Mouse (Mus musculus): ENCODE data around the gene Ptprg. TPM values are rescaled to one million over a fixed set of nuclear protein-coding genes. Genes with fewer than 3 reads are reported as not detected.

Ptprg gene
- polyA plus RNA-seq, 1 experiment from 2014 or later: 30.1 TPM

DNA sequence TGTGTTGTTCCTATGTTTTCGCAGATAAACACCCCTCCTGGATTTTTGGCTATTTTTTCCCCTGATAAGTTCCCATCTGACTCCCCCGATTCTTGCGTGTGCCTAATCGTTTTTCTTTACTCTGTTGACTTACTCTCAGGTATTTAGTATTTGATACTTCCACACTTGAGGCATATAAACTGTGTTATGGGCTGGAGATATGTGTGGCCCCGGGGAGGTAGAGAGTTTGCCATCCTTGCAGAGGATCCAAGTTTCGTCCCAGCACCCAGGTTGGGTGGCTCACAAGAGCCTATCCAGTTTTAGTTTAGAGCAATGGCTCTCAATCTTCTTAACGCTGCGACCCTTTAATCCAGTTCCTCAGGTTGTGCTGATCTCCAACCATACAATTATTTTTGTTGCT, 265.4 kb downstream of the Ptprg start:
- Histone ChIP-seq H3K4me1 (peaks cover 8% of the 10 kb centered on the region; the same call in 1 of the 2 replicates), H3K9me3 (no peaks in the 10 kb centered on the region), H3K4me3 (no peak overlapping the region), H3K36me3 (no peaks in the 10 kb centered on the region), H3K27ac (replicated peaks) (no peak overlapping the region), H3K4me2 (replicated peaks) (no peak overlapping the region), H3K27me3 (no peaks in the 10 kb centered on the region), H3K9ac (replicated peaks) (no peak overlapping the region)
- no peak for ATAC-seq (replicated peaks)
- 84% methylated on average over 8 of the region's 8 CpGs for WGBS

DNA sequence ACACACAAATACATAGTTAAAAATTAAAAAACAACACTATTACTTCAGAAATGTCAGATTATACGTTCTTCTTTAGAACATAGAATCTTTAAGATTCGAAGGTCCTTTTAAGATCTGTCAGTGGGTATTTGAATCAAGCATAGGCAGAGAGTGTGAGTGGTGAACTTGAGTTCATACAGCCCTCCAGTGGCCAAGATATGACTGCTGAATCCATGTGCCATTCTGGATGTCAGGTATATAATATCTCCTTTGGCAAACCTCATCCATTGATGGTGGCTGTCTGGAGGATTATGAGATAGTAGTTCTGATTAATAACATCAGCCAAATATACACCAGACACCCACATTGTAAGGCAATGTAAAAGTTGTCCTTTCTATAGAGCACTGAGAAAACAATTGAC, 266.0 kb downstream of the Ptprg start:
- no peaks in the 10 kb centered on the region for H3K36me3 ChIP-seq
- H3K9me3 ChIP-seq: no peaks in the 10 kb centered on the region
- no peak overlapping the region for H3K4me2 ChIP-seq (replicated peaks)
- no peak overlapping the region for H3K27ac ChIP-seq (replicated peaks)
- WGBS: 84% methylated on average over 2 of the region's 2 CpGs
- H3K27me3 ChIP-seq: no peaks in the 10 kb centered on the region
- no peak for ATAC-seq (replicated peaks)
- H3K4me3 ChIP-seq: no peak overlapping the region
- no peak overlapping the region for H3K9ac ChIP-seq (replicated peaks)
- H3K4me1 ChIP-seq: peaks cover 11% of the 10 kb centered on the region; the same call in 1 of the 2 replicates

DNA sequence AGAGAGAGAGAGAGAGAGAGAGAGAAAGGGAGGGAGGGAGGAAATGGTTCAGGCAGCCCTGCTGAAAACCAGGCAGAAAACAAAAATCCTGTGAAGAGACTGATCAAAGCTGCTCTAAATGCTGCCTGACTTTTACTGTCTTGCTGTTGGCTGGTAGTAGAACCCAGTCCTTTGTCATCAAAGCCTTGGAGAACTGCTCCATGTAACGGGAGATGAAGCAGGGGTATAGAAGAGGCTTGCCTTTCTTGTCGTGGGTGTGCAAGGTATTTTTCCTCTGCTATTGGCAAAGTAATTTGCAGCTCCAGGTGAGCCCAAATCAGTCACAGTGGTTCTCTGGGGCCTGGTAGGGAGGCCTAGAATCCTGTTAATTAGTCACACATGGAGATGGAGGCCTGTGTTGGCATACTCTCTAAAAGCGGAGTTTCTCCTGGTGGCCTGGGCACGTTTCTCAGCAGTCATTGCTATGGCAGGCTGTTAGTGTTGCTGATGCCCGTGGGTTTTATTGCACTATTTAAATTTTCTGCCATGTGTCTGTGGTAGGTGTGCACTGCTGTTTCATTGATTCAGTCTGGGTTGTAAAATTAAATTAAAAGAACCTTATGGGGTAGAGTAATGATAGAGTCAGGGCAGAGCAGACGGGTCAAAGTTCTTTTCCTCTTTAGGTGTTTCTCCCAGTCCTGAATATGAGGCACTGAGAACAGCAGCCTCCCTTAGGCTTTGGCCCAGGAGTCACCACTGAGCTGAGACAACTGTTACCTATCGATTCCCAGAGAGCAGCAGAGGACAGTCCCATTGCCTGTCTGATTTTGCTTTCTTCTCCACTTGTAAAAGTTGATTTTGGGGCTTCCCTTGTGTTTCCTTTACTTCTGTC, 269.7 kb downstream of the Ptprg start:
- H3K27ac ChIP-seq (replicated peaks): no peak overlapping the region; the same call in 1 of the 2 replicates
- H3K4me1 ChIP-seq: peaks cover 20% of the 10 kb centered on the region; the same call in 1 of the 2 replicates
- no peak overlapping the region for H3K4me3 ChIP-seq
- H3K4me2 ChIP-seq (replicated peaks): no peak overlapping the region
- H3K9ac ChIP-seq (replicated peaks): no peak overlapping the region
- no peaks in the 10 kb centered on the region for H3K27me3 ChIP-seq
- peak; percentile 44 for ATAC-seq (replicated peaks)
- no peaks in the 10 kb centered on the region for H3K36me3 ChIP-seq
- no peaks in the 10 kb centered on the region for H3K9me3 ChIP-seq
- WGBS: 53% methylated on average over 7 of the region's 7 CpGs

DNA sequence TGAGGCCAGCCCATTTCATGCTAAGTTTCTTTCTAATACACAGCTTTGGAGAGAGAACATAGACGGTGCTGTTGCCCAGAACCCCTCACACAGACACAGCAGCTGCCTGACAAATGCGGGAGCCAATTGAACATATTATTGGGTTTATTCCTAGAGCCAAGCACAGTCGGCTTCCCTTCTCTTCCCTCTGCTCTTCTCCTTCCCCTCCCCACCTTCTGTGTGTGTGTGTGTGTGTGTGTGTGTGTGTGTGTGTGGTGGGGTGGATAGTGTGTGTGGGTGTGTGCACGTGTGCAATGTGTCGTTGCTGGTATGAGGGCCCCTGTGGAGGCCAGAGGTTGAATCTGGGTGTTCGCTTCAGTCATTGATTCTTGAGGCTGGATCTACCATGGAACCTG, 270.4 kb downstream of the Ptprg start:
- peak; percentile 76 for ATAC-seq (replicated peaks)
- Histone ChIP-seq H3K4me2 (replicated peaks) (no peak overlapping the region), H3K27ac (replicated peaks) (no peak overlapping the region), H3K9me3 (no peaks in the 10 kb centered on the region), H3K27me3 (no peaks in the 10 kb centered on the region), H3K9ac (replicated peaks) (no peak overlapping the region), H3K4me3 (no peak overlapping the region), H3K4me1 (peaks cover 16% of the 10 kb centered on the region; the same call in 1 of the 2 replicates), H3K36me3 (no peaks in the 10 kb centered on the region)
- WGBS: 66% methylated on average over 6 of the region's 6 CpGs

DNA sequence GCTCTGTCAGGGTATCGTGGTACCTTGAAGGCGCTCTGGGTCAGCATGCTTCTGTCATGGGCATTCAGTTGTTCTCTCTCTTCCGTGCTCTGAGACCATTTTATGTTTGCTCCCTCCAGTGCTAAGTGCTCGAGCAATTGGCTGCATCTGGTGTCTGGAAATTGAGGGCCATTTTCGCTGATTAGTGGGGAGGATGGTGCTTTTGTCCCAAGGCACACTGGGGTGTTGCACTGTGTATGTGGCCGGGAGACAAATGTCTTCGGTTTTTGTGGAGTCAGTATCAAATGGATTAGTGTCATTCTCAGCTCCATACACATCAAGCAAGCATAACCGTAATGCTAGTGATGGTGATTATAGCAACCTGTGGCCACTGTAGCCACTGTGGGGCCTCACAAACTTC, 271.6 kb downstream of the Ptprg start:
- Histone ChIP-seq H3K4me2 (replicated peaks) (no peak overlapping the region), H3K27me3 (no peaks in the 10 kb centered on the region), H3K4me1 (peaks cover 16% of the 10 kb centered on the region; the same call in 1 of the 2 replicates), H3K9ac (replicated peaks) (no peak overlapping the region), H3K36me3 (no peaks in the 10 kb centered on the region), H3K9me3 (no peaks in the 10 kb centered on the region), H3K27ac (replicated peaks) (no peak overlapping the region), H3K4me3 (no peak overlapping the region)
- ATAC-seq (replicated peaks): no peak
- WGBS: 70% methylated on average over 8 of the region's 8 CpGs

DNA sequence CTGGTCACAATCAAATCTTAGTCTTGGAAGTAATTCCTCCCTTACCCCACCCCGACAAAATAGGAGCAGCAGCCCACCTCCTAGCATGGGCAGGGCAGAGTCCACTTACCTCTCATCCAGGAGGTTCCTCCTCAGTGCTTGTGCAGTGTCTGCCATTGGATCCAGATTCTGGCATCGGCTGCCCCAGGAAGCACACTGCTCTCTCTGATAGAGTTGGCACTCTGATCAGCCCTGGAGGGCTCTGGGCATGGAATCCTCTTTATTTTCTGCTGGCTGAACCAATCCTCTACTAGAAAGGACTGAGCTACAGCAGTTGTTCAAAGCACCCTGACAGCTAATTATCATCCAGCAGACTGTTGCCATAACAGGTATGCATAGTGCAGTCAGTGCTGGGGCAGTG, 272.2 kb downstream of the Ptprg start:
- H3K36me3 ChIP-seq: no peaks in the 10 kb centered on the region
- H3K9me3 ChIP-seq: no peaks in the 10 kb centered on the region
- H3K4me3 ChIP-seq: no peak overlapping the region
- H3K4me2 ChIP-seq (replicated peaks): no peak overlapping the region
- peaks cover 16% of the 10 kb centered on the region; the same call in 1 of the 2 replicates for H3K4me1 ChIP-seq
- H3K27me3 ChIP-seq: no peaks in the 10 kb centered on the region
- H3K27ac ChIP-seq (replicated peaks): no peak overlapping the region
- no peak overlapping the region for H3K9ac ChIP-seq (replicated peaks)
- WGBS: 76% methylated on average over 2 of the region's 2 CpGs
- ATAC-seq (replicated peaks): no peak

DNA sequence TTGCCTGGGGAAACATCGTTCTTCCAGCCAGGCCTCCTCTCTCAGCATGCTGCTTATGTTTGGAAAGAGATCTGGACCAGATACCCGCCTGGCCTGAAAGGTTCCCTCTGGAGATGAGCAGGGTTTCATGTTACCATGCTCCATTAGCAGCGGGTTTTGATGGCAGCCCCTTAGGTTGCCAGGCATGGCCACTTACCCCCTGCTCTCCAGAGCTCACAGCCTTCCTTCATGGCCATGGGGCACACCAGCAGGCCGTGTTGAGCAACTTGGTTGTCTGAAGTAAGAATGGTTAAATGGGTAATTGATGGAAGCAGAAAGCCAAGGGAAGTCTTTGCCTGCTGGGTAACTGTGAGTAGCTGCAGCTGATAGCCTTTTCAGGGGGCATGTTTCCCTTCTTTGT, 274.8 kb downstream of the Ptprg start:
- Histone ChIP-seq H3K4me2 (replicated peaks) (no peak overlapping the region), H3K9me3 (no peaks in the 10 kb centered on the region), H3K27ac (replicated peaks) (no peak overlapping the region), H3K36me3 (no peaks in the 10 kb centered on the region), H3K9ac (replicated peaks) (no peak overlapping the region), H3K27me3 (no peaks in the 10 kb centered on the region), H3K4me3 (no peak overlapping the region), H3K4me1 (peaks cover 12% of the 10 kb centered on the region; the same call in 1 of the 2 replicates)
- 59% methylated on average over 4 of the region's 4 CpGs for WGBS
- ATAC-seq (replicated peaks): no peak

DNA sequence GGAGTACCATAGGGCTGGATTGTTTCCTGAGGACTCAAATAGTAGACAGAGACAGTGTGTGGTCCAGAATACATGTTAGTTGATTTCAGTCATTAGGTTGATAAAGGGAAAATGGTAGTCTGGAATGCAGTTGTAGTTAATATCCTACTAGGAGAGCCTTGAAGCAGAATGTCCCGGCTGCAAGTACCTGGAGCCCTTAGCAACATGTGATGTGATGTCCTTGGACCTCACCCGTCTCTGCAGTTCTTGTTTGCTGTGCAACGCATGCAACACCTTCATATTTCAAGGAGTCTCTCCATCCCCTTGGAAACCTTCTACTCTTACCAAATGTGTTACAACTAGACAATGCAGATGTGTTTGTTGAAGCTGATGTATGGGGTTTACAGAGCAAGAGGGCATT, 280.3 kb downstream of the Ptprg start:
- no peak for ATAC-seq (replicated peaks)
- H3K27me3 ChIP-seq: no peaks in the 10 kb centered on the region
- no peaks in the 10 kb centered on the region for H3K9me3 ChIP-seq
- 0 out of 2 replicates have a peak, but pooled peaks cover 2% of the 10 kb centered on the region for H3K4me1 ChIP-seq
- H3K4me2 ChIP-seq (replicated peaks): no peak overlapping the region
- WGBS: 97% methylated on average over 3 of the region's 3 CpGs
- H3K4me3 ChIP-seq: no peak overlapping the region
- no peaks in the 10 kb centered on the region for H3K36me3 ChIP-seq
- no peak overlapping the region for H3K27ac ChIP-seq (replicated peaks)
- H3K9ac ChIP-seq (replicated peaks): no peak overlapping the region

DNA sequence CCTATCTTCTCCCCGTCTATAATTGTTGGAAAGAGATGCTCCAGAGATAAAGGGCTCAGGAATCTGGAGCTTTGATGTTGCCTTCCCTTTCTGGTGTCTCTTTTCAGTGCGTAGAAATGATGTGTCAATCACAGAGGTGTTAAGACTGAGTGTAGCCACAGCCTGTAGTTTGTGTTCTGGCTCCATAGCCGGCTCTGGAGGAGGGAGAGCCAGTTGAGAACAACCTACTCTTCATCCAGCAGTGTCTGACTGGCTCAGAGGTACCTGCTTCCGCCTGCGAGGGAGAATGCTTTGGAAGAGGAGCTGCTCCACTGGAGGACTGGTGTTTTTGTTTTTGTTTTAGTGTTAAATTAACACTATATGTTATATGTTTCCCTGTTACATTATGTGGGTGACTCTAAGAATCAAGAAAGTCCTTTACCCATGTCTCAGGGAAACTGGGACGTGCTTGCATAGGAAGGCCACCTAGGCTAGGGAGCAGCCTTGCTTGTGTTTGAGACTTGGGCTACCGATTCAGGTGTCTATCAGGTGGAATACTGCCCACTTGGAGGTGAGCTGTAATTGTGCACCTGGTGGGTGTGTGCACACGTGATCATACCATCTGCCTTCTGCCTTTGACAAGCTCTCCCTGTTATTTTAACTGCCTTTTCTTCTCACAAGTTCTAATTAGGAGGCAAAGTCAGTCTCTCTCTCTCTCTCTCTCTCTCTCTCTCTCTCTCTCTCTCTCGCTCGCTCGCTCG, 282.5 kb downstream of the Ptprg start:
- no peak overlapping the region for H3K27ac ChIP-seq (replicated peaks)
- H3K9me3 ChIP-seq: no peaks in the 10 kb centered on the region
- H3K27me3 ChIP-seq: no peaks in the 10 kb centered on the region
- no peak for ATAC-seq (replicated peaks)
- WGBS: 68% methylated on average over 12 of the region's 12 CpGs
- H3K4me2 ChIP-seq (replicated peaks): no peak overlapping the region
- no peak overlapping the region for H3K9ac ChIP-seq (replicated peaks)
- H3K4me1 ChIP-seq: 0 out of 2 replicates have a peak, but pooled peaks cover 2% of the 10 kb centered on the region
- H3K36me3 ChIP-seq: no peaks in the 10 kb centered on the region
- no peak overlapping the region for H3K4me3 ChIP-seq

DNA sequence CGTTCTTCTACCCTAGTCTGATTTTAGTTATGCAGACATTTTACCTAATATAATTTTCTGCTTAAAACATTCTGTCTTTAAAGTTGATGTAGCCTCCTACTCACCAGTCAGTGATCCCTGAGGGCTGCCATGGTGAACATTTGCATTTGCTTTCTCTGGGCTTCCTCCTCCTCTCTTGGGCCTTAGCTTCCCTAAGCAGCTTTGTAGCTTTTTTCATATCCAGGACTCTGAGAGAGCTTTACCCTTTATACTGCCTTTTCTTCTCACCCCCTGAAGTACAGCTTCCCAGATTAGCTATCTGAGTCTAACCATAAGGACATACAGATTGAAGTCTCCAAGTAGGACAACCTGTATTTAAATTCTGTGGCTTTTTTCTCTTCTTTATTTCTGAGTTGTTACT, 284.4 kb downstream of the Ptprg start:
- no peaks in the 10 kb centered on the region for H3K9me3 ChIP-seq
- 95% methylated on average over 1 of the region's 1 CpGs for WGBS
- H3K9ac ChIP-seq (replicated peaks): no peak overlapping the region
- no peak overlapping the region for H3K4me2 ChIP-seq (replicated peaks)
- no peak overlapping the region for H3K4me3 ChIP-seq
- no peaks in the 10 kb centered on the region for H3K36me3 ChIP-seq
- no peak for ATAC-seq (replicated peaks)
- H3K27ac ChIP-seq (replicated peaks): no peak overlapping the region
- 0 out of 2 replicates have a peak, but pooled peaks cover 2% of the 10 kb centered on the region for H3K4me1 ChIP-seq
- no peaks in the 10 kb centered on the region for H3K27me3 ChIP-seq

DNA sequence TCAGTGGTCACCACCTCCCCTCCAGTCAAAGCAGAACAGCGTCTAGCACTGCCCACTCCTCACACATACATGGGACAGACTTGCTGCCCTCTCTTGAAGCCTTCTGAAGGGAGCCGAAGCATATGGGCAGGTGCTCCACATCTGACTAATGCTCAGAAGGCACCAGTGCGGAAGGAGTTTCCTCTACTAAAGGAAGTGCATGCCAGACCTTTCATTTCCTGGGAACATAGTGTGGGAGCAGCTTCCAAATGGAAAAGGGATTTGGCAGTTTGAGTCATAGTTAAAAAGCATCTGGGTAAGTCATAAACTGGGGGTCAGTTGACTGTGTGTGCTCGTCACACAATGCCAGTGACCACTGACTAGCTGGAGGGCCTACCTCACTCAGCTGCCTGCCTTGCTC, 288.3 kb downstream of the Ptprg start:
- no peaks in the 10 kb centered on the region for H3K9me3 ChIP-seq
- H3K4me2 ChIP-seq (replicated peaks): no peak overlapping the region
- ATAC-seq (replicated peaks): no peak
- H3K27me3 ChIP-seq: no peaks in the 10 kb centered on the region
- no peak overlapping the region for H3K27ac ChIP-seq (replicated peaks)
- H3K4me1 ChIP-seq: no peaks in the 10 kb centered on the region
- H3K9ac ChIP-seq (replicated peaks): no peak overlapping the region
- no peaks in the 10 kb centered on the region for H3K36me3 ChIP-seq
- H3K4me3 ChIP-seq: no peak overlapping the region
- WGBS: 87% methylated on average over 4 of the region's 4 CpGs

DNA sequence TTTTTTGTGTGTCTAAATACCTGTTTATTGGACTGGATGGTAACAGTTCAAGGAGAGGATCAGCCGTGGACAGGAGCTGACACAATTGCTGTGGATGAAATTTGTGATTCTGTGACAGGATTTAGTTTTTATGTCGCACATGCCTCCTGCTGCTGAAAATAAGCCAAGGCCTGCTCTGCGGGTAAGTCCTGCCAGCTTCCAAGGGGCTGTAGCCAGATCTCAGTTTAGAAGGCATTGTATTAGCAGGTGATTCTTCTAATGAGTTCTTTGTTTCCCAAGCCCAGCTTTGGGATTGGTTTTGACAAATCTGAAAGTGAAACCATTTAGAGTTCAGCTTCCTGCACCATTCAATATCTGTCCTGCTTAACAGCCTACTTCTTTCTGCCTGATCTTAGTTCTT, 299.6 kb downstream of the Ptprg start:
- Histone ChIP-seq H3K4me1 (peaks cover 5% of the 10 kb centered on the region), H3K27me3 (no peaks in the 10 kb centered on the region), H3K27ac (replicated peaks) (no peak overlapping the region), H3K4me3 (no peak overlapping the region), H3K9ac (replicated peaks) (no peak overlapping the region), H3K9me3 (no peaks in the 10 kb centered on the region), H3K4me2 (replicated peaks) (no peak overlapping the region), H3K36me3 (no peaks in the 10 kb centered on the region)
- ATAC-seq (replicated peaks): no peak
- 37% methylated on average over 3 of the region's 3 CpGs for WGBS
